Mouse (Mus musculus) MEL (cell line): ENCODE measurements around the gene Tead1. TPM values are rescaled to one million over a fixed set of nuclear protein-coding genes. Genes with fewer than 3 reads are reported as not detected.

Source experiments
- DNase-seq: peaks from one replicate; pipeline ENCODE4 v3.0.0; 2011; ENCODE audit warnings: low read depth, low spot score
- H3K27ac ChIP-seq: 2 replicates; pipeline ENCODE4 v1.5.1; 2012; ENCODE audit warnings: low read depth, mild to moderate bottlenecking, control low read depth, low read length, moderate library complexity; ENCODE audit not compliant: control insufficient read depth
- H3K27me3 ChIP-seq, 2 experiments: fragments of 150-350 bp in 1 of 2; sonication (generic) in 1 of 2; 2 replicates each; pipeline ENCODE4 v1.6.1; 2012; ENCODE audit warnings: low read length in 2 of 2, mild to moderate bottlenecking in 2 of 2, improper control_type of control experiment in 1 of 2, moderate library complexity in 1 of 2; ENCODE audit not compliant: insufficient read depth in 2 of 2, control insufficient read depth in 1 of 2
- H3K36me3 ChIP-seq, 2 experiments: 2 replicates each; pipeline ENCODE4 v1.6.1; 2012 to 2014; ENCODE audit warnings: low read length in 2 of 2, improper control_type of control experiment in 1 of 2, inconsistent platforms in 1 of 2, mild to moderate bottlenecking in 1 of 2; ENCODE audit not compliant: insufficient read depth in 2 of 2, control insufficient read depth in 1 of 2
- H3K4me1 ChIP-seq, 2 experiments: fragments of 150-350 bp in 1 of 2; sonication (generic) in 1 of 2; 2 replicates each; pipeline ENCODE4 v1.6.1; 2012; ENCODE audit warnings: low read length in 2 of 2, improper control_type of control experiment in 1 of 2, mild to moderate bottlenecking in 1 of 2; ENCODE audit not compliant: insufficient read depth in 2 of 2, control insufficient read depth in 1 of 2
- H3K4me3 ChIP-seq, 2 experiments: fragments of 150-350 bp in 1 of 2; sonication (generic) in 1 of 2; 2 replicates each; pipeline ENCODE4 v1.5.1; 2012; ENCODE audit warnings: low read depth in 2 of 2, low read length in 2 of 2, mild to moderate bottlenecking in 2 of 2, moderate library complexity in 2 of 2, control low read depth in 1 of 2, improper control_type of control experiment in 1 of 2; ENCODE audit not compliant: control insufficient read depth in 1 of 2, insufficient read depth in 1 of 2
- H3K79me2 ChIP-seq: 2 replicates; pipeline ENCODE4 v1.6.1; 2012; ENCODE audit warnings: mild to moderate bottlenecking, low read length, moderate library complexity; ENCODE audit not compliant: control insufficient read depth, poor library complexity, insufficient read depth
- H3K9ac ChIP-seq: 2 replicates; pipeline ENCODE4 v1.6.1; 2012; ENCODE audit warnings: low read depth, mild to moderate bottlenecking, control low read depth, low read length, moderate library complexity; ENCODE audit not compliant: control insufficient read depth, poor library complexity, severe bottlenecking
- H3K9me3 ChIP-seq: fragments of 150-350 bp; sonication (generic); replicated peaks from 2 replicates; pipeline ENCODE4 v1.6.1; 2012; ENCODE audit warnings: mild to moderate bottlenecking, low read length, improper control_type of control experiment, moderate library complexity; ENCODE audit not compliant: insufficient read depth
- CHD1 ChIP-seq: IDR thresholded peaks from 2 replicates; pipeline ENCODE4 v1.6.1; 2012; ENCODE audit warnings: low read depth, mild to moderate bottlenecking, inconsistent platforms, low read length, improper control_type of control experiment
- CHD2 ChIP-seq: IDR thresholded peaks from 2 replicates; pipeline ENCODE4 v1.6.1; 2011; ENCODE audit warnings: low read length, improper control_type of control experiment
- ELF1 ChIP-seq: IDR thresholded peaks from 2 replicates; pipeline ENCODE4 v1.6.1; 2014; ENCODE audit warnings: low read depth, mild to moderate bottlenecking, inconsistent platforms, low read length, improper control_type of control experiment, moderate library complexity
- JUND ChIP-seq: IDR thresholded peaks from 2 replicates; pipeline ENCODE4 v1.6.1; 2011; ENCODE audit warnings: low read depth, mild to moderate bottlenecking, improper control_type of control experiment, low read length
- KAT2A ChIP-seq: conservative IDR thresholded peaks from 2 replicates; pipeline ENCODE4 v1.6.1; 2012; ENCODE audit warnings: low read depth, low read length, improper control_type of control experiment, inconsistent platforms
- MAFK ChIP-seq: IDR thresholded peaks from 2 replicates; pipeline ENCODE4 v1.6.1; 2011; ENCODE audit warnings: low read depth, mild to moderate bottlenecking, low read length, improper control_type of control experiment, borderline replicate concordance
- MAZ ChIP-seq: IDR thresholded peaks from 2 replicates; pipeline ENCODE4 v1.6.1; 2012; ENCODE audit warnings: low read depth, mild to moderate bottlenecking, inconsistent platforms, low read length, improper control_type of control experiment
- MEF2A ChIP-seq: IDR thresholded peaks from 2 replicates; pipeline ENCODE4 v1.6.1; 2014; ENCODE audit warnings: low read depth, mild to moderate bottlenecking, inconsistent platforms, low read length, improper control_type of control experiment; ENCODE audit not compliant: poor library complexity, insufficient replicate concordance, severe bottlenecking; ENCODE audit errors: extremely low read depth
- NRF1 ChIP-seq: IDR thresholded peaks from 2 replicates; pipeline ENCODE4 v1.6.1; 2014; ENCODE audit warnings: low read depth, mild to moderate bottlenecking, inconsistent platforms, low read length, improper control_type of control experiment, moderate library complexity; ENCODE audit not compliant: poor library complexity, insufficient read depth, severe bottlenecking
- SIN3A ChIP-seq: IDR thresholded peaks from 2 replicates; pipeline ENCODE4 v1.6.1; 2012; ENCODE audit warnings: low read length, improper control_type of control experiment, inconsistent platforms
- SMC3 ChIP-seq: IDR thresholded peaks from 2 replicates; pipeline ENCODE4 v1.6.1; 2011; ENCODE audit warnings: low read depth, low read length, improper control_type of control experiment
- TAL1 ChIP-seq: IDR thresholded peaks from 2 replicates; pipeline ENCODE4 v1.6.1; 2012; ENCODE audit warnings: mild to moderate bottlenecking, inconsistent platforms, low read length, moderate library complexity, mixed read lengths
- TBP ChIP-seq: IDR thresholded peaks from 2 replicates; pipeline ENCODE4 v1.8.0; 2011; ENCODE audit warnings: low read depth, low read length, improper control_type of control experiment
- UBTF ChIP-seq: IDR thresholded peaks from 2 replicates; pipeline ENCODE4 v1.6.1; 2012; ENCODE audit warnings: low read depth, mild to moderate bottlenecking, inconsistent platforms, low read length, improper control_type of control experiment, moderate library complexity, borderline replicate concordance; ENCODE audit not compliant: insufficient read depth
- ZC3H11A ChIP-seq: IDR thresholded peaks from 2 replicates; pipeline ENCODE4 v1.6.1; 2012; ENCODE audit warnings: low read depth, mild to moderate bottlenecking, inconsistent platforms, low read length, improper control_type of control experiment
- ZKSCAN1 ChIP-seq: IDR thresholded peaks from 2 replicates; pipeline ENCODE4 v1.6.1; 2012; ENCODE audit warnings: low read depth, mild to moderate bottlenecking, inconsistent platforms, low read length, improper control_type of control experiment, moderate library complexity
- ZMIZ1 ChIP-seq: IDR thresholded peaks from 2 replicates; pipeline ENCODE4 v1.6.1; 2012; ENCODE audit warnings: low read depth, mild to moderate bottlenecking, inconsistent platforms, low read length, improper control_type of control experiment, moderate library complexity
- polyA plus RNA-seq, 2 experiments: library from polyadenylated mRNA; stranded (reverse) in 1 of 2; unstranded in 1 of 2; fragments of >175 nt in 1 of 2; fragments of >200 nt in 1 of 2; gene quantifications; 2 replicates each; pipeline versions ENCODE4 v1.2.1 to v1.2.4; 2012; ENCODE audit warnings: low replicate concordance in 2 of 2, low read depth in 1 of 2; ENCODE audit not compliant: insufficient read length in 2 of 2, insufficient read depth in 1 of 2, missing spikeins in 1 of 2
- total RNA-seq: library from RNA; depleted of rRNA; stranded (reverse); fragments of 300-350 nt; gene quantifications from 2 replicates; pipeline ENCODE4 v1.2.3, GENCODE M21; 2012

Tead1 gene
- total and polyA plus RNA-seq, 3 experiments: not detected

- H3K9me3 ChIP-seq: no peaks in the 10 kb centered on the region
- H3K27ac ChIP-seq: no peak overlapping the region
- H3K27me3 ChIP-seq: no peaks in the 10 kb centered on the region
- no peak overlapping the region for H3K9ac ChIP-seq
- no peak for DNase-seq
- no peaks in the 10 kb centered on the region for H3K79me2 ChIP-seq
- H3K4me1 ChIP-seq: no peaks in the 10 kb centered on the region
- H3K4me3 ChIP-seq: no peak overlapping the region
- TF ChIP-seq TBP (no peak), ZKSCAN1 (no peak), ZMIZ1 (no peak), MAZ (no peak), CHD2 (no peak)
- TF ChIP-seq, all 39 proteins: peak for 0
- no peaks in the 10 kb centered on the region for H3K36me3 ChIP-seq
These were observed 113.6 kb downstream of the Tead1 start for GRCm38 (mm10) chr7:112792679-112793078.

- H3K79me2 ChIP-seq: no peaks in the 10 kb centered on the region
- H3K27me3 ChIP-seq: no peaks in the 10 kb centered on the region
- no peak for DNase-seq
- H3K36me3 ChIP-seq: no peaks in the 10 kb centered on the region
- H3K9me3 ChIP-seq: no peaks in the 10 kb centered on the region
- H3K9ac ChIP-seq: no peak overlapping the region
- no peaks in the 10 kb centered on the region for H3K4me1 ChIP-seq
- no peak overlapping the region for H3K27ac ChIP-seq
- no peak for TF ChIP-seq ZC3H11A
- no peak for TF ChIP-seq ELF1
- no peak for TF ChIP-seq UBTF
- TF ChIP-seq TAL1: no peak
- no peak for TF ChIP-seq CHD1
- TF ChIP-seq SMC3: no peak
- TF ChIP-seq KAT2A: no peak
- no peak for TF ChIP-seq ZKSCAN1
- TF ChIP-seq SIN3A: no peak
- TF ChIP-seq JUND: no peak
- no peak for TF ChIP-seq MAFK
- TF ChIP-seq MEF2A: no peak
- TF ChIP-seq NRF1: no peak
- no peak overlapping the region for H3K4me3 ChIP-seq
These were observed 114.8 kb downstream of the Tead1 start for GRCm38 (mm10) chr7:112793903-112794302.
